Mouse (Mus musculus): ENCODE results near the gene Eif4e1b. TPM values are rescaled to one million over a fixed set of nuclear protein-coding genes. Genes with fewer than 3 reads are reported as not detected.

The Eif4e1b gene
- polyA plus RNA-seq, 1 experiment from 2014 or later: not detected

- Histone ChIP-seq H3K4me3 (replicated peaks) (no peak overlapping the region), H3K27me3 (peaks cover 39% of the 10 kb centered on the region), H3K4me2 (replicated peaks) (no peak overlapping the region), H3K36me3 (no peaks in the 10 kb centered on the region), H3K9ac (replicated peaks) (no peak overlapping the region), H3K4me1 (replicated peaks) (peaks cover 20% of the 10 kb centered on the region), H3K27ac (no peak overlapping the region), H3K9me3 (no peaks in the 10 kb centered on the region)
- WGBS: 19% methylated on average over 20 of the region's 21 CpGs
- ATAC-seq: no peak
Observed at GRCm38 (mm10) chr13:54792259-54793230, 8.7 kb downstream of the Eif4e1b start.

GRCm38 (mm10) chr13:54794002-54794577 lies 10.3 kb downstream of the Eif4e1b start:
- H3K9me3 ChIP-seq: no peaks in the 10 kb centered on the region
- ATAC-seq: no peak
- no peaks in the 10 kb centered on the region for H3K36me3 ChIP-seq
- peaks cover 52% of the 10 kb centered on the region for H3K27me3 ChIP-seq
- 79% methylated on average over 16 of the region's 16 CpGs for WGBS
- no peak overlapping the region for H3K9ac ChIP-seq (replicated peaks)
- no peak overlapping the region for H3K27ac ChIP-seq
- no peak overlapping the region for H3K4me2 ChIP-seq (replicated peaks)
- H3K4me3 ChIP-seq (replicated peaks): no peak overlapping the region
- H3K4me1 ChIP-seq (replicated peaks): peaks cover 17% of the 10 kb centered on the region

DNA sequence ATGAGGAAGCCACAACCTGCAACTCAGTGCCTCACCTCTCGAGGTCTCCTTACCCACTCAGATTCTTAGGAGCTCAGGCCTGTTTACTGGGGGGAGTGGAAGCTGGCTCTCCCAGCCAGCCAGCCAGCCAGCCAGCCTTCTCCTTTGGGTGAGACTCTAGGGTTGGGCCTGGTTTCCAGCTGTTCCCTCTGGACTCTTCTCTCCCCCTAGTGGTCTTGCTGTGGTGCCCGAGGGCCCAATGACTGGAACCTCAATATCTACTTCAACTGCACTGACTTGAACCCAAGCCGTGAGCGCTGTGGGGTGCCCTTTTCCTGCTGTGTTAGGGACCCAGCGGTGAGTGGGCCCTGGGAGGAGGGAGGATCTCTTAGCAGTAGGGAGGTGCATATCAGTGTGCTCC lies 11.0 kb downstream of the Eif4e1b start:
- no peak overlapping the region for H3K9ac ChIP-seq (replicated peaks)
- no peak overlapping the region for H3K27ac ChIP-seq
- peaks cover 56% of the 10 kb centered on the region for H3K27me3 ChIP-seq
- no peak for ATAC-seq
- H3K4me3 ChIP-seq (replicated peaks): no peak overlapping the region
- H3K9me3 ChIP-seq: no peaks in the 10 kb centered on the region
- peaks cover 10% of the 10 kb centered on the region for H3K4me1 ChIP-seq (replicated peaks)
- no peaks in the 10 kb centered on the region for H3K36me3 ChIP-seq
- H3K4me2 ChIP-seq (replicated peaks): no peak overlapping the region
- 44% methylated on average over 5 of the region's 5 CpGs for WGBS

- no peaks in the 10 kb centered on the region for H3K36me3 ChIP-seq
- ATAC-seq: no peak
- H3K9ac ChIP-seq (replicated peaks): no peak overlapping the region
- no peak overlapping the region for H3K27ac ChIP-seq
- H3K4me1 ChIP-seq (replicated peaks): no peaks in the 10 kb centered on the region
- H3K9me3 ChIP-seq: no peaks in the 10 kb centered on the region
- H3K27me3 ChIP-seq: peaks cover 37% of the 10 kb centered on the region; the same call in 1 of the 2 replicates
- WGBS: 42% methylated on average over 4 of the region's 4 CpGs
- H3K4me2 ChIP-seq (replicated peaks): no peak overlapping the region
- no peak overlapping the region for H3K4me3 ChIP-seq (replicated peaks)
Observed at GRCm38 (mm10) chr13:54797356-54797755, 13.6 kb downstream of the Eif4e1b start.

DNA sequence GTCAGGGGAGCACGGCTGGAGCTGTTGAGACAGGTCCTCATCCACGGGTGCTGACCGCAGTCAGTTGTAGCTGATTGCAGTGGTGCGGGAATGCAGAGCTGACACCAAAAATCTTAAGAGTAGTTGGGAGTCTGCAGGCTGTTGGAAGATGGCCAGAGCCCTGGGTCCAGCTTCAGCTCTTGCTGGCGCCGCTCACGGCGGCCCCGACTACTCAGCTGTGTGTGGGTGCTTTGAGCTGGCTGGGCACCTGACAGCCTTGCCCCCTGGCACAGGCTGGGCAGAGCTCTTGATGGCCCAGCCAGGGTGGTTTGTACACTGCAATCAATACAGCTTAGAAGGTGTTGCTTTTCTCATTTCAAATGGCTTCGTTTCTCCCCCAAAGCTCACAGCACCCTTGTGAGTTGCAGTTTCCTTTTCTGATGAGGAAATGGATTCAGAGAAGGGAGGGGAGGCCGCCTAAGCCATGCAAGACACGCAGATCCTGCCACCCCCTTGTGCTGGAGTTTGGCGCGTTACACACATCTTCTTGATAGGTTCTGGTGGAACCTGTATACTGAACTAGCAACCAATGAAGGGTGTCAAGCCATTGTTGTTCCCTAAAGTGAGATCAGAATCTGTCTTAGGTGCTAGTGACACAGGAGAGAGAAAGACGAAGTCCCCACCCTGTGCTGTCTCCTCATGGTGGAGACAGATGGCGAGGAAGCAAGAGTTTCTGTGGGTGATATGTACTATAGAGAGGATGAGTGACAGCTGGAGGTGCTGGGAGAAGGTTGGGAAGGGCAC lies 14.3 kb downstream of the Eif4e1b start:
- no peaks in the 10 kb centered on the region for H3K4me1 ChIP-seq (replicated peaks)
- H3K27me3 ChIP-seq: peaks cover 30% of the 10 kb centered on the region; the same call in 1 of the 2 replicates
- no peak overlapping the region for H3K27ac ChIP-seq
- H3K9ac ChIP-seq (replicated peaks): no peak overlapping the region
- no peak for ATAC-seq
- H3K4me2 ChIP-seq (replicated peaks): no peak overlapping the region
- no peaks in the 10 kb centered on the region; the same call in 1 of the 2 replicates for H3K9me3 ChIP-seq
- H3K4me3 ChIP-seq (replicated peaks): no peak overlapping the region
- H3K36me3 ChIP-seq: no peaks in the 10 kb centered on the region
- WGBS: 81% methylated on average over 16 of the region's 16 CpGs

- ATAC-seq: no peak
- Histone ChIP-seq H3K4me3 (replicated peaks) (no peak overlapping the region), H3K9ac (replicated peaks) (no peak overlapping the region)
Observed at GRCm38 (mm10) chr13:54798740-54799139, 14.9 kb downstream of the Eif4e1b start.

GRCm38 (mm10) chr13:54799701-54800100 lies 15.9 kb downstream of the Eif4e1b start:
- H3K9ac ChIP-seq (replicated peaks): no peak overlapping the region
- no peaks in the 10 kb centered on the region for H3K36me3 ChIP-seq
- no peaks in the 10 kb centered on the region; the same call in 1 of the 2 replicates for H3K9me3 ChIP-seq
- no peaks in the 10 kb centered on the region for H3K4me1 ChIP-seq (replicated peaks)
- peak; percentile 53; the same call in 1 of the 2 replicates for ATAC-seq
- no peak overlapping the region for H3K4me2 ChIP-seq (replicated peaks)
- no peak overlapping the region for H3K27ac ChIP-seq
- WGBS: 22% methylated on average over 9 of the region's 9 CpGs
- H3K27me3 ChIP-seq: peaks cover 34% of the 10 kb centered on the region; the same call in 1 of the 2 replicates
- H3K4me3 ChIP-seq (replicated peaks): no peak overlapping the region

More at GRCm38 (mm10) chr13:54798740-54799139, 14.9 kb downstream of the Eif4e1b start:
- Histone ChIP-seq H3K27me3 (peaks cover 30% of the 10 kb centered on the region; the same call in 1 of the 2 replicates), H3K4me2 (replicated peaks) (no peak overlapping the region), H3K36me3 (no peaks in the 10 kb centered on the region), H3K27ac (no peak overlapping the region), H3K4me1 (replicated peaks) (no peaks in the 10 kb centered on the region), H3K9me3 (no peaks in the 10 kb centered on the region; the same call in 1 of the 2 replicates)
- WGBS: 79% methylated on average over 10 of the region's 10 CpGs

- Histone ChIP-seq H3K4me3 (replicated peaks) (no peak overlapping the region), H3K4me2 (replicated peaks) (no peak overlapping the region), H3K4me1 (replicated peaks) (no peaks in the 10 kb centered on the region), H3K27ac (no peak overlapping the region), H3K27me3 (peaks cover 34% of the 10 kb centered on the region; the same call in 1 of the 2 replicates), H3K36me3 (no peaks in the 10 kb centered on the region), H3K9me3 (no peaks in the 10 kb centered on the region; the same call in 1 of the 2 replicates), H3K9ac (replicated peaks) (no peak overlapping the region)
- ATAC-seq: no peak
- WGBS: 83% methylated on average over 4 of the region's 4 CpGs
Observed at GRCm38 (mm10) chr13:54800206-54800605, 16.4 kb downstream of the Eif4e1b start.

DNA sequence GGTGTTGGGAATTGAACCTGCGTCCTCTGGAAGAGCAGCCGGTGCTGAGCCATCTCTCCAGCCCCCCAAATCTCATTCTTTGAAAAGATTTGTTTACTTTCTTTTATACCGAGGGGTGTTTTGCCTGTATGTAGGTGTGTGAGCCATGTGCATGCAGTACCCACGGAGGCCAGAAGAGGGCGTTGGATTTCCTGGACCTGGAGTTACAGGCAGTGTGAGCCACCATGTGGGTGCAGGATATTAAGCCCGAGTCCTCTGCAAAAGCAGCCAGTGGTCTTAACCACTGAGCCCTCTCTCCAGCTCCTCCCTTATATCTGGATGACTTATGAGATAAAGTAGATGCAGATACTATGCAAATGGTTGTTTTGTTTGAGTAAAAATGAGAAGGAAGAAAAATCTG lies 19.2 kb downstream of the Eif4e1b start:
- no peak overlapping the region for H3K4me3 ChIP-seq (replicated peaks)
- no peak overlapping the region for H3K4me2 ChIP-seq (replicated peaks)
- no peaks in the 10 kb centered on the region; the same call in 1 of the 2 replicates for H3K9me3 ChIP-seq
- peaks cover 13% of the 10 kb centered on the region for H3K4me1 ChIP-seq (replicated peaks)
- no peak for ATAC-seq
- H3K36me3 ChIP-seq: no peaks in the 10 kb centered on the region
- WGBS: 80% methylated on average over 6 of the region's 6 CpGs
- no peak overlapping the region for H3K27ac ChIP-seq
- H3K9ac ChIP-seq (replicated peaks): no peak overlapping the region
- H3K27me3 ChIP-seq: peaks cover 24% of the 10 kb centered on the region

GRCm38 (mm10) chr13:54805134-54805838 lies 21.5 kb downstream of the Eif4e1b start:
- Histone ChIP-seq H3K4me1 (replicated peaks) (peaks cover 13% of the 10 kb centered on the region), H3K4me3 (replicated peaks) (no peak overlapping the region), H3K4me2 (replicated peaks) (no peak overlapping the region), H3K27ac (no peak overlapping the region), H3K36me3 (no peaks in the 10 kb centered on the region), H3K27me3 (peaks cover 17% of the 10 kb centered on the region), H3K9me3 (no peaks in the 10 kb centered on the region; the same call in 1 of the 2 replicates), H3K9ac (replicated peaks) (no peak overlapping the region)
- ATAC-seq: peak; percentile 37; the same call in 1 of the 2 replicates
- WGBS: 40% methylated on average over 21 of the region's 21 CpGs

GRCm38 (mm10) chr13:54806434-54806976 lies 22.7 kb downstream of the Eif4e1b start:
- WGBS: 18% methylated on average over 13 of the region's 13 CpGs
- Histone ChIP-seq H3K4me2 (replicated peaks) (no peak overlapping the region), H3K9me3 (no peaks in the 10 kb centered on the region; the same call in 1 of the 2 replicates), H3K9ac (replicated peaks) (no peak overlapping the region), H3K27ac (0 out of 2 replicates have a peak overlapping the region, but pooled peaks have one; percentile 36), H3K27me3 (peaks cover 12% of the 10 kb centered on the region), H3K36me3 (no peaks in the 10 kb centered on the region), H3K4me1 (replicated peaks) (peaks cover 13% of the 10 kb centered on the region), H3K4me3 (replicated peaks) (no peak overlapping the region)
- ATAC-seq: no peak

Measured in midbrain, embryonic 13.5 days (tissue).